Comparison of ENCODE assay signal across 8 mouse cellular contexts in the genomic region with DNA sequence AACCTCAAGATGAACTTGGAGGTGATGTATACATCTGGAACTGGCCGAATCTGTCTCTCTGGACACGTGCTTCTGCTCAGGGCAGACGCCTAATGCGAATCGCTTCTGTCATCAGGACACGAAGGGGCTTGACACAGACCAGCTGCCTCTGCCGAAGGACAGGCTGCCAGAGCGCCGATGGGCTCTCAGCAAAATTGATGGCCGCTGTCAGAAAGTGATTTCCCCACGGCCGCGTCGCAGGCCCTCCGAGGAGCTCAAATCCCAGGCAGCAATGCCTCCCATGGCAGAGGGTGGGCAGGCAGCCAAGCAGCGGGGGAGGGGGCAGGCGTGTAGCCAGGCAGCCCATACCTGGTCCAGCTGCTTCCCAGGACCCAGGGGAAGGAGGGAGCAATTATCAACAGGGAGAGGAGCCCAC. TPM values are rescaled to one million over a fixed set of nuclear protein-coding genes. Genes with fewer than 3 reads are reported as not detected.
DNase-seq lines count a peak whose midpoint lies in the region; ATAC-seq lines count a peak whose summit lies in the region.

No protein-coding gene starts in this region.

- H3K4me2 ChIP-seq in heart, embryonic 13.5 days, result peak overlapping the region; percentile 57
- peak overlapping the region; percentile 22 for H3K4me2 ChIP-seq in kidney, embryonic 16.5 days (replicated peaks; ENCODE audit: low read depth, low read length)
- H3K4me2 ChIP-seq in midbrain, embryonic 12.5 days (replicated peaks), result peak overlapping the region; percentile 18; the same call in 1 of the 2 replicates

- peak overlapping the region; percentile 22 for H3K4me3 ChIP-seq in heart, embryonic 13.5 days
- no peak overlapping the region for H3K4me3 ChIP-seq in kidney, embryonic 16.5 days (ENCODE audit: low read length)
- H3K4me3 ChIP-seq in midbrain, embryonic 12.5 days, result no peak overlapping the region

- H3K9me3 ChIP-seq in heart, embryonic 13.5 days, result no peaks in the 10 kb centered on the region
- no peaks in the 10 kb centered on the region for H3K9me3 ChIP-seq in kidney, embryonic 16.5 days (ENCODE audit: low read length)
- H3K9me3 ChIP-seq in midbrain, embryonic 12.5 days, result no peaks in the 10 kb centered on the region

- H3K36me3 ChIP-seq in heart, embryonic 13.5 days, result no peaks in the 10 kb centered on the region
- H3K36me3 ChIP-seq in kidney, embryonic 16.5 days (ENCODE audit: insufficient read depth, low read length), result 0 out of 2 replicates have a peak, but pooled peaks cover 4% of the 10 kb centered on the region
- H3K36me3 ChIP-seq in midbrain, embryonic 12.5 days, result no peaks in the 10 kb centered on the region

- peak; percentile 32; the same call in 1 of the 2 replicates for ATAC-seq in heart, embryonic 13.5 days (ENCODE audit: extremely low read depth, insufficient number of reproducible peaks, low FRiP score, low TSS enrichment)
- peak; percentile 46; the same call in 1 of the 2 replicates for ATAC-seq in kidney, embryonic 16.5 days (ENCODE audit: low FRiP score, low TSS enrichment)
- peak; percentile 48; the same call in 1 of the 2 replicates for ATAC-seq in midbrain, embryonic 12.5 days (ENCODE audit: low FRiP score, low read depth)

- peaks cover 66% of the 10 kb centered on the region for H3K27me3 ChIP-seq in heart, embryonic 13.5 days (replicated peaks)
- no peaks in the 10 kb centered on the region; the same call in 1 of the 2 replicates for H3K27me3 ChIP-seq in kidney, embryonic 16.5 days (ENCODE audit: insufficient read depth, low read length)
- H3K27me3 ChIP-seq in midbrain, embryonic 12.5 days, result peaks cover 12% of the 10 kb centered on the region; the same call in 1 of the 2 replicates

- peak; percentile 30 for DNase-seq in gastrocnemius, postnatal 14 days
- DNase-seq in gastrocnemius, adult 8-10 months (ENCODE audit: low spot score in 2 of 2), result no peak
- DNase-seq in adrenal gland, adult 8-10 months, result peak; percentile 58
- no peak for DNase-seq in spleen, postnatal 36 days (ENCODE audit: low spot score in 2 of 2)
- DNase-seq in layer of hippocampus, adult 9-10 months (ENCODE audit: low spot score), result no peak

- intact Hi-C loops in gastrocnemius, postnatal 14 days (cut with DNase I; ENCODE audit: low total_unique reads), result no loop called here

- peak overlapping the region; percentile 73 for H3K27ac ChIP-seq in heart, embryonic 13.5 days (replicated peaks)
- peak overlapping the region; percentile 61 for H3K27ac ChIP-seq in kidney, embryonic 16.5 days (ENCODE audit: low read length)
- peak overlapping the region; percentile 43 for H3K27ac ChIP-seq in midbrain, embryonic 12.5 days (replicated peaks)

- WGBS in heart, embryonic 13.5 days, result 4% methylated on average over 17 of the region's 17 CpGs
- WGBS in kidney, embryonic 16.5 days, result 7% methylated on average over 17 of the region's 17 CpGs
- 37% methylated on average over 17 of the region's 17 CpGs for WGBS in midbrain, embryonic 12.5 days

- peak overlapping the region; percentile 52 for H3K9ac ChIP-seq in heart, embryonic 13.5 days
- H3K9ac ChIP-seq in kidney, embryonic 16.5 days (replicated peaks; ENCODE audit: low read length), result no peak overlapping the region
- H3K9ac ChIP-seq in midbrain, embryonic 12.5 days (replicated peaks), result no peak overlapping the region; the same call in 1 of the 2 replicates

- peaks cover 76% of the 10 kb centered on the region for H3K4me1 ChIP-seq in heart, embryonic 13.5 days
- H3K4me1 ChIP-seq in kidney, embryonic 16.5 days (ENCODE audit: insufficient read depth, low read length), result peaks cover 72% of the 10 kb centered on the region
- H3K4me1 ChIP-seq in midbrain, embryonic 12.5 days, result peaks cover 86% of the 10 kb centered on the region

RNA-seq across cellular contexts. Expression of gene Tcf20, which starts 49.5 kb away (rescaled TPM):
- 10 to 100 TPM; 21.9 to 26.0 TPM for total RNA-seq in gastrocnemius, postnatal 14 days (2021)
- 10 to 100 TPM; 28.0 to 36.3 (median 32.1) TPM for total RNA-seq in gastrocnemius, adult 8-10 months (2022)
- 100 to 1,000 TPM; 102 to 109 (median 106) TPM for total RNA-seq in adrenal gland, adult 8-10 months (2022)
- polyA plus RNA-seq in heart, embryonic 13.5 days (2015; fragmentation: Nextera tagmentation; extraction: Ambion mirVana), result 4.6 and 4.8 TPM in 2 replicates
- polyA plus RNA-seq in kidney, embryonic 16.5 days (2015; fragmentation: Nextera tagmentation; extraction: Ambion mirVana), result 7.3 and 8.3 TPM in 2 replicates
- polyA plus RNA-seq in midbrain, embryonic 12.5 days (2016; fragmentation: Nextera tagmentation; extraction: Ambion mirVana), result 13.7 TPM in 2 replicates

Comparison
In these comparisons a context has a peak if more than half of its experiments do, and no peak if none do; other contexts are left out.
1. DNase-seq: peak in gastrocnemius, postnatal 14 days (single experiment) and adrenal gland, adult 8-10 months (single experiment); none in gastrocnemius, adult 8-10 months (0 of 2), spleen, postnatal 36 days (0 of 2) and layer of hippocampus, adult 9-10 months (single experiment).
2. Peak in every context shown above with its lines, with median percentiles within 50 percentile points of each other: ATAC-seq, H3K27ac ChIP-seq and H3K4me2 ChIP-seq.